Mouse (Mus musculus): ENCODE data around the gene Uvrag.

- TF ChIP-seq CTCF (IDR thresholded peaks at IDR 0.05; ENCODE audit: borderline replicate concordance, control insufficient read depth, extremely low read depth, insufficient read depth, low read length, poor library complexity) (no peak), POLR2A (IDR thresholded peaks at IDR 0.05; ENCODE audit: control insufficient read depth, extremely low read depth, insufficient read depth, low read length, poor library complexity) (no peak)
Observed at GRCm38 (mm10) chr7:98894305-98894704, 246.6 kb downstream of the Uvrag start.

Data from thymus, adult 2 months (tissue).